Mouse (Mus musculus) 3T3-L1 (cell line): Measurements from ENCODE around the gene Vmn1r22.
"Not testable (repeated sequence)": the region's sequence is repeated elsewhere in the genome, so short reads cannot be mapped to it uniquely, and the experiment has no call there.

Experiments
- DNase-seq: peaks from one replicate; pipeline ENCODE4 v3.0.0-alpha.2; 2015; ENCODE audit warnings: low read depth, low spot score

Vmn1r22 gene

GRCm38 (mm10) chr6:57907928-57908327, at the start of gene Vmn1r22:
Gene Vmn1r22 (minus strand): TSS chr6:57908028.
- no peak for DNase-seq

- DNase-seq = no peak
These were observed 18.9 kb upstream of the Vmn1r22 start, which contains the start of gene Vmn1r23 for GRCm38 (mm10) chr6:57926738-57927137. Gene Vmn1r23 (minus strand): TSS chr6:57926838.

DNA sequence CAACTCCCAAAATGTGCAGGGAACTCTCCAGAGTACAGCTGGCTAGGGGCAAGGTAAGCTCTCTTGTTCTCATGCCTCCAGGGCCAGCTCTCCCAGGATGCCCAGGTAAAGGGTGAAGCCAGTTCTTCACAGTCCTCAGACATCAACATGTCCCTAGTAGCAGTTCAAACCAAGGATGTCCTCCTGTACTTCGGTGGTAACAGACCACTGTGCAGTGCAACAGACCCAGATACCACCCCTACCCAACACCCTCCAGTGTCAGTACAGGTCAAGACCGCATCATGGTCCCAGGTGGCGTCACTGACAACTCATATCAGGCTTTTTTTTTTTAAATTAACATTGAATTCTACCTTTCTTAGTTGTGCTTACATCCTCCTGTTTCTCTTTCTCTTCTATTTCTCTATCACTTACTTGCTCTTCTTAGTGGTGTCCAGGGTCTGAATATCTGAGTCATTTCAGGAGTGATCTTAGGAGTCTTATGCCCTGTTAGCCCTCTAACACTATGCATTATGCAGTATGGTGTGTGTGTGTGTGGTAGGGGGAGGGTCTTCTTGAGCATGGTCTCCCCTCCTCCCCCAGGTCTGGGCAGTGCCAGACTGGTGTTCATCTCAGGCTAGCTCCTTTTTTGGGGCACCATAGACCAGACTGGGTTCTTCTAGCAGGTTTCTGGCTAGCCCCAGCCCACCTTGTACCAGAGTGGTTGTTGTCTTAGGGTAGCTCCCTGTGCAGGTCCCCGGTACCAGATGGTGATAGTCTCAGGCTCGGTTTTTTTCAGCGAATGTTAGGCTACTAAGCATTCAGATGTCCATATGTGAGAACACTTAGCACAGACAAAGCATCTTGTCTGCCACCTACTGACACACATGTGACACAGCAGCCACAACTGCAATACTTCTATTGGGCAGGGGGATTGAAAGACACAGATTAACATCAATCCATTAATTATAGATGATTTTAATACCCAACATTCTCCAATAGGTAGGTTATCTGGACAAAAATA, 48.5 kb downstream of the Vmn1r22 start:
- peak; percentile 82 for DNase-seq

GRCm38 (mm10) chr6:57851177-57851576, 56.7 kb downstream of the Vmn1r22 start:
- not testable (repeated sequence) for DNase-seq

DNA sequence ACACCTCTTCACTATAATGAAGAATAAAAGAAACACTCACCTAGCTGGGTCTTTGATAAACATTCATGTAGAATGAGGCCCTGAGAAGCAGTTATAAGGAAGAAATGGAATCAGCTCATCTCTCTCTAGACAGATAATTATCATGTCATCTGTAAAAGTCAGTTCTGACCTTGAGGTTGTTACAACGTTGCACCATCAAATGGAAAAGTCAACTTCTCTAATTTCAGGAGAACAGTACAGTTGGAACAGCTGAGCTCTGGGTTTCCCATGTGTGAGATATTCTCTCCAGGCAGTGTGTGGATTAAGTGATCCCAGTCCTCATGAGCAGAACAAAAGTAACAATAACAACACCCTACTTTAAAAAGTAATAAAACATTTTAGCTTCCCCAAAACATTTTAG, 57.5 kb downstream of the Vmn1r22 start, which contains the start of gene Vmn1r21:
TSS of gene Vmn1r21 (minus strand) at position 58 of the 400 bp plus-strand sequence.
- DNase-seq = no peak
